Mouse (Mus musculus) G1E (cell line): Measurements from ENCODE around the gene Efcab2.

ENCODE experiments used
- CTCF ChIP-seq: IDR thresholded peaks from 2 replicates; pipeline ENCODE4 v1.5.1; 2012; ENCODE audit warnings: low read depth, low read length, inconsistent platforms, mixed read lengths
- GATA1 ChIP-seq: IDR thresholded peaks from 2 replicates; pipeline ENCODE4 v1.6.1; 2012; ENCODE audit warnings: borderline replicate concordance, low read length, inconsistent platforms, mixed read lengths

DNA sequence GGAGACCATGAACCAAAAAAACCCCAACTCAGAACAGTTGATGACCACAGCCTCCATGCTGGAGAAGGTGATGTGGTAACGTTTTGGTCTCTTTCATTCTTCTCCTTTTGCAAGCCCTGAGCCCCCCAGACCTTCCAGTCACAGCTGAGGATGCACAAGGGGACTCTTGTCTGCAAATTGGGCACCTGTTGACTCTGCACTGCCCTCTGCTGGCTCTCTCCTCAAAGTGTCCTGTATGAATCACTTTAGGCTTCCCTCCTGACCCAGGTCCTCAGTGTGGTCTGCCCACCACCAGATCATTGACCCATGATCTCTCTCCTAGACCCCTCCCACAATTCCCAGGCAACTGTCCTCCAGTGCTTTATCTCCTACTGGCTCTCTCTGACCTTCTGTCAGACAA lies 91.0 kb downstream of the Efcab2 start:
- TF ChIP-seq GATA1 (no peak), CTCF (peak; percentile 21; the same call in 1 of the 2 replicates)
